Mouse (Mus musculus) ES-E14 (cell line): ENCODE results near the gene Asb6. TPM values are rescaled to one million over a fixed set of nuclear protein-coding genes. Genes with fewer than 3 reads are reported as not detected.

Experiments used
- DNase-seq: peaks from one replicate; pipeline ENCODE4 v3.0.0-alpha.2; 2013; ENCODE audit warnings: low read depth, low spot score
- H3K27ac ChIP-seq: 2 replicates; pipeline ENCODE4 v1.5.1; 2012; ENCODE audit warnings: low read depth, mild to moderate bottlenecking, low read length, moderate library complexity, mixed read lengths; ENCODE audit not compliant: poor library complexity, insufficient read depth, severe bottlenecking
- H3K36me3 ChIP-seq: 2 replicates; pipeline ENCODE4 v1.6.1; 2012; ENCODE audit warnings: mild to moderate bottlenecking, low read length, moderate library complexity, mixed read lengths; ENCODE audit not compliant: control insufficient read depth, poor library complexity, insufficient read depth, severe bottlenecking
- H3K4me1 ChIP-seq, 2 experiments: fragments of 150-350 bp in 1 of 2; sonication (generic) in 1 of 2; 2 replicates each; pipeline ENCODE4 v1.6.1; 2012; ENCODE audit warnings: low read length in 2 of 2, mild to moderate bottlenecking in 1 of 2, mixed read lengths in 1 of 2; ENCODE audit not compliant: control insufficient read depth in 2 of 2, insufficient read depth in 2 of 2, poor library complexity in 1 of 2
- H3K4me3 ChIP-seq, 2 experiments: fragments of 150-350 bp in 1 of 2; sonication (generic) in 1 of 2; 2 replicates each; pipeline ENCODE4 v1.5.1; 2012; ENCODE audit warnings: low read length in 2 of 2, low read depth in 1 of 2, mild to moderate bottlenecking in 1 of 2, mixed read lengths in 1 of 2; ENCODE audit not compliant: insufficient read depth in 1 of 2, poor library complexity in 1 of 2, severe bottlenecking in 1 of 2
- H3K9ac ChIP-seq: 2 replicates; pipeline ENCODE4 v1.6.1; 2012; ENCODE audit warnings: low read depth, mild to moderate bottlenecking, low read length, mixed read lengths; ENCODE audit not compliant: poor library complexity, insufficient read depth, severe bottlenecking
- H3K9me3 ChIP-seq: fragments of 150-350 bp; sonication (generic); 2 replicates; pipeline ENCODE4 v1.6.1; 2012; ENCODE audit warnings: low read depth, mild to moderate bottlenecking, low read length; ENCODE audit not compliant: control insufficient read depth, insufficient read depth
- CHD2 ChIP-seq: IDR thresholded peaks from 2 replicates; pipeline ENCODE4 v1.6.1; 2014; ENCODE audit warnings: mild to moderate bottlenecking, low read depth, low read length, inconsistent platforms
- HCFC1 ChIP-seq: IDR thresholded peaks from 2 replicates; pipeline ENCODE4 v1.6.1; 2012; ENCODE audit warnings: low read length, inconsistent platforms, borderline replicate concordance; ENCODE audit not compliant: insufficient read depth
- MAFK ChIP-seq: IDR thresholded peaks from 2 replicates; pipeline ENCODE4 v1.6.1; 2014; ENCODE audit warnings: mild to moderate bottlenecking, low read depth, low read length, inconsistent platforms; ENCODE audit not compliant: insufficient read depth
- ZC3H11A ChIP-seq: IDR thresholded peaks from 2 replicates; pipeline ENCODE4 v1.6.1; 2012; ENCODE audit warnings: low read depth, mild to moderate bottlenecking, inconsistent platforms, low read length, borderline replicate concordance
- ZNF384 ChIP-seq: IDR thresholded peaks from 2 replicates; pipeline ENCODE4 v1.6.1; 2012; ENCODE audit warnings: low read depth, low read length, inconsistent platforms
- in situ Hi-C, 2 experiments: fragments of 600-800 bp; cut with MboI; formaldehyde crosslinking; loops; one replicate each; pipeline ENCODE4 v1.15.1; 2025; ENCODE audit warnings: low sequenced_read_pairs in 2 of 2, inconsistent platforms in 1 of 2; ENCODE audit not compliant: unreplicated experiment in 2 of 2
- total RNA-seq: library from RNA; depleted of rRNA; stranded (reverse); fragments of 300-350 nt; gene quantifications from 2 replicates; pipeline ENCODE4 v1.2.3, GENCODE M21; 2012

Gene Asb6
- total RNA-seq, 1 experiment = 73.6 TPM

DNA sequence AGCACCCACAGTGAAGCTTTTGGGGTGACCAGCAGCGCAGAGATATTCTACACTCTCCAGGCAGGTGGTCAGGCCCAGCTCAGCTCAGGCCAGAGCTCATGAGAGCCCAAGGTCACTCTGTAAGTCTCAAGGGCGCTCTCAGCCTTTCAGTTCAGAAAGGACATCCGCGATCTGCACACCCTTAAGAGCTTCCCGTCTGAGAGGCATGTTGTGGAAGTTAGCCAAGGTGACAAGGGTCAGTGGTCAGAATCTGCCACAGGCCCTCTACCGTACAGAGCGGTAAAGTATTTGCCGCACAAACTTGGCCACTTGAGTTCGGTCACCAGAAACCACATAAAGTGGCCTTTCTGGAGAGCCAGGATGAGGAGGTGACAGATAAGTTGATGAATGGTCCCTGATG lies 33.4 kb upstream of the Asb6 start:
- H3K9ac ChIP-seq = no peak overlapping the region
- peaks cover 7 to 16% of the 10 kb centered on the region in 2 experiments for H3K4me1 ChIP-seq
- H3K27ac ChIP-seq = no peak overlapping the region
- TF ChIP-seq ZC3H11A (no peak), MAFK (no peak), HCFC1 (no peak), ZNF384 (no peak), CHD2 (no peak)
- H3K9me3 ChIP-seq = no peaks in the 10 kb centered on the region
- H3K36me3 ChIP-seq = no peaks in the 10 kb centered on the region
- no peak for DNase-seq
- in situ Hi-C loops = no loop called here
- no peak overlapping the region for H3K4me3 ChIP-seq

DNA sequence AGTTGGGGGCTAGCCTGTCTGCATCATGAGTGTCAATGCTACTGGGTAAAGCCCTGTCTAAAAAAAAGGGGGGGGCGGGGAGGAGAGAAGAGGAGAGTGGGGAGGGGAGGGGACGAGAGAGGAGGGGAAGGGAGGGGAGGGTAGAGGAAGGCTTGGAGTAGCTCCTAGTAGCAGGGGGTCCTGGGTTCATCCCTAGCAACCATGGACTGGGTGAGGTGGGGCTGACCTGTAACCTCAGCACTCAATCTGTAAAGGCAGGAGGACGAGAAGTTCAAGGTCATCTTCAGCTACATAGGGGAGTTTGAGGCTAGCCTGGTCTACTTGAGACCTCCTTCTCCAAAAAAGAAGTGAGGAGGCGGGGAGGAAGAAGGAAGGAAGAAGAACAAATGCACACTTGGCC lies 31.9 kb upstream of the Asb6 start:
- H3K9me3 ChIP-seq = no peaks in the 10 kb centered on the region
- H3K4me3 ChIP-seq = no peak overlapping the region
- no peak overlapping the region for H3K27ac ChIP-seq
- H3K4me1 ChIP-seq = peaks cover 7 to 16% of the 10 kb centered on the region in 2 experiments
- no peaks in the 10 kb centered on the region for H3K36me3 ChIP-seq
- no peak for DNase-seq
- no peak for TF ChIP-seq CHD2
- TF ChIP-seq ZNF384 = no peak
- no peak for TF ChIP-seq HCFC1
- TF ChIP-seq MAFK = no peak
- no peak for TF ChIP-seq ZC3H11A
- in situ Hi-C loops = no loop called here
- no peak overlapping the region for H3K9ac ChIP-seq

DNA sequence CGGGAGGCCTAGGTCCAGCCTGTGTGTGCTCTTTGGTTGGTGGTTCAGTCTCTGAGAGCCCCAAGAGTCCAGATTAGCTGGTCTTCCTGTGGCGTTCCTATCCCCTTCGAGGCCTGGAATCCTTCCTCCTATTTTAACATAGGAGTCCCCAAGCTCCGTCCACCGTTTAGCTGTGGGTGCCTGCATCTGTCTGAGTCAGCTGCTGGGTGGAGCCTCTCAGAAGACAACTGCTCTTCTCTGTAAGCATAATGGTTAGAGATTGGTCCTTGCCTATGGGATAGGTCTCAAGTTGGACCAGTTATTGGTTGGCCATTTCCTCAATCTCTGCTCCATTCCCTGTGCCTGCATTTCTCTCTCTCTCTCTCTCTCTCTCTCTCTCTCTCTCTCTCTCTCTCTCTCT lies 29.6 kb upstream of the Asb6 start:
- H3K9ac ChIP-seq = no peak overlapping the region
- no peak for TF ChIP-seq ZNF384
- no peak overlapping the region for H3K27ac ChIP-seq
- peaks cover 7 to 15% of the 10 kb centered on the region in 2 experiments for H3K4me1 ChIP-seq
- no peaks in the 10 kb centered on the region for H3K9me3 ChIP-seq
- H3K36me3 ChIP-seq = no peaks in the 10 kb centered on the region
- H3K4me3 ChIP-seq = no peak overlapping the region
- in situ Hi-C loops = no loop called here
- DNase-seq = no peak

DNA sequence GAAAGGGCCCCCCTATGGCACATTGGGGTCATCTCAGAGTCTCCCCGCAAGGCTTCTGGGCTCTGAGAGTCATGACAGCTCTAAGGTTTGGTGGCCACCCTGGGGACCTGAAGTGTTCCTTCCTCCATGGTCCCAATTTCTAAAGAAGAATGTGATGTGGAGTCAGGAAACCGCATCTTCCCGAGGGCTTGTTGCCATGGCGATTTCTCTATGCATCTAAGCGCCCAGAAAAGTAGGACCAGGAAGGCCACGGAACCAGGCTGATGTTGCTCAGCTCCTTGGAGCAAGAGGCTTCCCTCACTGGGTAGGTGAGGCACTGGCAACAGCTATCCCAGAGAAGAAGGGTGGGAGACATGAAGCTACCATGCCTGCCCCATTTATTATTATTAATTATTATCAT lies 26.9 kb upstream of the Asb6 start:
- H3K9ac ChIP-seq = no peak overlapping the region
- H3K4me1 ChIP-seq = peaks cover 3 to 13% of the 10 kb centered on the region in 2 experiments; a peak in 2 of 4 replicates
- H3K27ac ChIP-seq = no peak overlapping the region
- no peak overlapping the region for H3K4me3 ChIP-seq
- H3K36me3 ChIP-seq = no peaks in the 10 kb centered on the region
- no peaks in the 10 kb centered on the region for H3K9me3 ChIP-seq
- no peak for DNase-seq
- TF ChIP-seq ZC3H11A (no peak), HCFC1 (no peak), CHD2 (no peak), MAFK (no peak), ZNF384 (no peak)
- in situ Hi-C loops = no loop called here

DNA sequence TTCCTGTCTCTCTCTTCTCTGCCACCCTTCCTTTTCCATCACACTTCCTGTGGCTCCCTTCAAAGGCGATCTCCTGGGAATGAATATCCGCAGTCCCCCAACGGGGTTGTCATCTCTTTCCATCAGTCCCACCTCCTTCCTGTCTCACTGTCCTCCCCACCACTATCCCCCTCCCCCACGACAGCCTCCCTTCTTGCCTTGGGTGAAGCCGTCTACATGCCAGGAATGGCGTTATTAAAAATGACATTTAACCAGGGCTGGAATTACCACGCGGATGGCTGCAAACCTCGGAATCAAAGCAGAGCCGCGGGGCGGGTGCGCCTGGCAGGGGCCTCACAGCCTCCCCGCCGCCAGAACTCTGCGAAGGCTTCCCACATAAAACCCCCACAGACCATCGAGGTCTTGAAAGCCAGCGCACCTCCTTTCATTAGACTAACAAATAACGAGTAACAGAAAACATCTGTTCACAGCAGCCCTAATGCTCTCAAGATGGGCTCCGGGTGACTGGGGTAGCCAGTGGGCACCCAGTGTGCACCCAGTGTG lies 22.7 kb upstream of the Asb6 start:
- Histone ChIP-seq H3K9ac (no peak overlapping the region), H3K27ac (no peak overlapping the region), H3K4me3 (peak overlapping the region in 1 of 2 experiments; percentile 17; a peak in 2 of 4 replicates), H3K36me3 (no peaks in the 10 kb centered on the region), H3K4me1 (peaks cover 3 to 9% of the 10 kb centered on the region in 2 experiments; a peak in 1 of 4 replicates), H3K9me3 (no peaks in the 10 kb centered on the region)
- no peak for DNase-seq
- in situ Hi-C loops = no loop called here
- no peak for TF ChIP-seq CHD2
- no peak for TF ChIP-seq ZNF384
- TF ChIP-seq MAFK = no peak
- no peak for TF ChIP-seq HCFC1
- no peak for TF ChIP-seq ZC3H11A
